Mouse (Mus musculus): ENCODE measurements around the gene Slc25a3. TPM values are rescaled to one million over a fixed set of nuclear protein-coding genes. Genes with fewer than 3 reads are reported as not detected.

Slc25a3 gene
- total and polyA plus RNA-seq, 3 experiments: 428 to 792 (median 509) TPM

GRCm38 (mm10) chr10:91073345-91073744 is 50.5 kb downstream of the Slc25a3 start:
- H3K36me3 ChIP-seq (replicated peaks in 1 of 2; ENCODE audit: control insufficient read depth in 1 of 2, insufficient read depth in 1 of 2, low read length in 1 of 2): peaks cover 23 to 66% of the 10 kb centered on the region in 2 experiments
- DNase-seq (ENCODE audit: extremely low read depth): no peak
- no peak overlapping the region for H3K9ac ChIP-seq (ENCODE audit: insufficient read depth, low read depth)
- peaks cover 6 to 22% of the 10 kb centered on the region in 2 experiments for H3K4me1 ChIP-seq (ENCODE audit: control insufficient read depth in 1 of 2, insufficient read depth in 2 of 2)
- peaks cover 7% of the 10 kb centered on the region for H3K9me3 ChIP-seq (replicated peaks; ENCODE audit: low read length)
- H3K79me2 ChIP-seq (replicated peaks; ENCODE audit: control insufficient read depth, extremely low read depth, insufficient read depth, poor library complexity, severe bottlenecking): no peaks in the 10 kb centered on the region; the same call in 1 of the 2 replicates
- no peak overlapping the region for H3K4me3 ChIP-seq (replicated peaks in 1 of 3; ENCODE audit: low read depth in 2 of 3, low read length in 2 of 3, poor library complexity in 1 of 3)
- H3K27me3 ChIP-seq (replicated peaks): no peaks in the 10 kb centered on the region
- TF ChIP-seq MEF2A (IDR thresholded peaks at IDR 0.05; ENCODE audit: borderline replicate concordance, low read depth, low read length) (no peak), USF2 (conservative IDR thresholded peaks at IDR 0.05; ENCODE audit: low read depth, low read length) (no peak), MAZ (IDR thresholded peaks at IDR 0.05; ENCODE audit: low read depth, low read length) (no peak), ZKSCAN1 (IDR thresholded peaks at IDR 0.05; ENCODE audit: borderline replicate concordance, low read depth, low read length) (no peak), ZC3H11A (IDR thresholded peaks at IDR 0.05; ENCODE audit: low read depth, low read length) (no peak), JUN (IDR thresholded peaks at IDR 0.05; ENCODE audit: insufficient read depth, low read depth, low read length) (no peak), GABPA (IDR thresholded peaks at IDR 0.05; ENCODE audit: insufficient replicate concordance, low read depth, low read length) (no peak), JUND (conservative IDR thresholded peaks at IDR 0.05; ENCODE audit: low read depth, low read length) (no peak), EP300 (IDR thresholded peaks at IDR 0.05; ENCODE audit: low read length) (no peak)
- H3K4me2 ChIP-seq (ENCODE audit: insufficient read depth, low read depth, poor library complexity, severe bottlenecking): no peak overlapping the region
- in situ Hi-C loops (cut with MboI; ENCODE audit: low pct_ligation_motif_present, low pct_unique_long_range_greater_than_20kb, low sequenced_read_pairs) (no loop called here), dilution Hi-C loops (cut with MboI; ENCODE audit: extremely low pct_ligation_motif_present, extremely low pct_unique_long_range_greater_than_20kb, low sequenced_read_pairs) (no loop called here)
- H3K27ac ChIP-seq (ENCODE audit: insufficient read depth, low read depth): no peak overlapping the region

GRCm38 (mm10) chr10:91071768-91072167 is 52.1 kb downstream of the Slc25a3 start:
- H3K9me3 ChIP-seq (replicated peaks; ENCODE audit: low read length): peaks cover 7% of the 10 kb centered on the region
- no peak for DNase-seq (ENCODE audit: extremely low read depth)
- H3K9ac ChIP-seq (ENCODE audit: insufficient read depth, low read depth): no peak overlapping the region
- peaks cover 31 to 71% of the 10 kb centered on the region in 2 experiments for H3K36me3 ChIP-seq (replicated peaks in 1 of 2; ENCODE audit: control insufficient read depth in 1 of 2, insufficient read depth in 1 of 2, low read length in 1 of 2)
- H3K4me2 ChIP-seq (ENCODE audit: insufficient read depth, low read depth, poor library complexity, severe bottlenecking): no peak overlapping the region
- no peak overlapping the region for H3K27ac ChIP-seq (ENCODE audit: insufficient read depth, low read depth)
- dilution Hi-C loops (cut with MboI; ENCODE audit: extremely low pct_ligation_motif_present, extremely low pct_unique_long_range_greater_than_20kb, low sequenced_read_pairs): no loop called here
- H3K79me2 ChIP-seq (replicated peaks; ENCODE audit: control insufficient read depth, extremely low read depth, insufficient read depth, poor library complexity, severe bottlenecking): no peaks in the 10 kb centered on the region; the same call in 1 of the 2 replicates
- in situ Hi-C loops (cut with MboI; ENCODE audit: low pct_ligation_motif_present, low pct_unique_long_range_greater_than_20kb, low sequenced_read_pairs): no loop called here
- TF ChIP-seq RAD21 (IDR thresholded peaks at IDR 0.05; ENCODE audit: low read depth, low read length) (peak; percentile 72), CHD1 (IDR thresholded peaks at IDR 0.05; ENCODE audit: low read depth, low read length) (no peak), SIN3A (IDR thresholded peaks at IDR 0.05; ENCODE audit: low read length) (no peak), CTCF (conservative IDR thresholded peaks at IDR 0.05 in 1 of 2, IDR thresholded peaks at IDR 0.05 in 1 of 2; ENCODE audit: low read depth in 2 of 2, low read length in 2 of 2) (peak in 1 of 2 experiments; percentile 67; a peak in 2 of 4 replicates), SMC3 (IDR thresholded peaks at IDR 0.05; ENCODE audit: low read depth, low read length) (peak; percentile 60), POLR2AphosphoS2 (IDR thresholded peaks at IDR 0.05; ENCODE audit: low read depth, low read length) (no peak), ZNF384 (IDR thresholded peaks at IDR 0.05; ENCODE audit: low read depth, low read length) (no peak), NELFE (IDR thresholded peaks at IDR 0.05; ENCODE audit: low read depth, low read length) (no peak), USF2 (conservative IDR thresholded peaks at IDR 0.05; ENCODE audit: low read depth, low read length) (no peak), RCOR1 (conservative IDR thresholded peaks at IDR 0.05; ENCODE audit: low read depth, low read length) (no peak)
- H3K27me3 ChIP-seq (replicated peaks): no peaks in the 10 kb centered on the region
- H3K4me3 ChIP-seq (replicated peaks in 1 of 3; ENCODE audit: low read depth in 2 of 3, low read length in 2 of 3, poor library complexity in 1 of 3): no peak overlapping the region
- H3K4me1 ChIP-seq (ENCODE audit: control insufficient read depth in 1 of 2, insufficient read depth in 2 of 2): peaks cover 4 to 8% of the 10 kb centered on the region in 2 experiments; a peak in 3 of 4 replicates

Other genes with a start within 250 kb of the Slc25a3 start
- 17.6 and 22.1 TPM in 2 replicates for gene Apaf1, start 41.3 kb downstream of the Slc25a3 start, total RNA-seq (2012; rRNA removed)
- gene Apaf1, start 41.3 kb downstream of the Slc25a3 start, total RNA-seq (2014; rRNA removed): 27.3 and 29.6 TPM in 2 replicates
- 16.0 and 18.2 TPM in 2 replicates for gene Apaf1, start 41.3 kb downstream of the Slc25a3 start, polyA plus RNA-seq (2012; ENCODE audit: insufficient read length, low read depth)
- 6.2 and 7.2 TPM in 2 replicates for gene Ikbip, start 41.1 kb downstream of the Slc25a3 start, total RNA-seq (2012; rRNA removed)
- gene Ikbip, start 41.1 kb downstream of the Slc25a3 start, total RNA-seq (2014; rRNA removed): 4.7 and 6.0 TPM in 2 replicates
- 2.1 and 2.5 TPM in 2 replicates for gene Ikbip, start 41.1 kb downstream of the Slc25a3 start, polyA plus RNA-seq (2012; ENCODE audit: insufficient read length, low read depth)
- gene Tmpo, start 57.3 kb upstream of the Slc25a3 start, total RNA-seq (2012; rRNA removed): 163 and 179 TPM in 2 replicates
- gene Tmpo, start 57.3 kb upstream of the Slc25a3 start, total RNA-seq (2014; rRNA removed): 467 and 525 TPM in 2 replicates
- gene Tmpo, start 57.3 kb upstream of the Slc25a3 start, polyA plus RNA-seq (2012; ENCODE audit: insufficient read length, low read depth): 177 and 198 TPM in 2 replicates